Mouse (Mus musculus) MEL (cell line): Measurements from ENCODE around the gene Gm21885. TPM values are rescaled to one million over a fixed set of nuclear protein-coding genes. Genes with fewer than 3 reads are reported as not detected.

ENCODE experiments used
- DNase-seq: peaks from one replicate; pipeline ENCODE4 v3.0.0; 2011; ENCODE audit warnings: low read depth, low spot score
- H3K27ac ChIP-seq: 2 replicates; pipeline ENCODE4 v1.5.1; 2012; ENCODE audit warnings: low read depth, mild to moderate bottlenecking, control low read depth, low read length, moderate library complexity; ENCODE audit not compliant: control insufficient read depth
- H3K27me3 ChIP-seq, 2 experiments: fragments of 150-350 bp in 1 of 2; sonication (generic) in 1 of 2; 2 replicates each; pipeline ENCODE4 v1.6.1; 2012; ENCODE audit warnings: low read length in 2 of 2, mild to moderate bottlenecking in 2 of 2, improper control_type of control experiment in 1 of 2, moderate library complexity in 1 of 2; ENCODE audit not compliant: insufficient read depth in 2 of 2, control insufficient read depth in 1 of 2
- H3K36me3 ChIP-seq, 2 experiments: 2 replicates each; pipeline ENCODE4 v1.6.1; 2012 to 2014; ENCODE audit warnings: low read length in 2 of 2, improper control_type of control experiment in 1 of 2, inconsistent platforms in 1 of 2, mild to moderate bottlenecking in 1 of 2; ENCODE audit not compliant: insufficient read depth in 2 of 2, control insufficient read depth in 1 of 2
- H3K4me1 ChIP-seq, 2 experiments: fragments of 150-350 bp in 1 of 2; sonication (generic) in 1 of 2; 2 replicates each; pipeline ENCODE4 v1.6.1; 2012; ENCODE audit warnings: low read length in 2 of 2, improper control_type of control experiment in 1 of 2, mild to moderate bottlenecking in 1 of 2; ENCODE audit not compliant: insufficient read depth in 2 of 2, control insufficient read depth in 1 of 2
- H3K4me3 ChIP-seq, 2 experiments: fragments of 150-350 bp in 1 of 2; sonication (generic) in 1 of 2; 2 replicates each; pipeline ENCODE4 v1.5.1; 2012; ENCODE audit warnings: low read depth in 2 of 2, low read length in 2 of 2, mild to moderate bottlenecking in 2 of 2, moderate library complexity in 2 of 2, control low read depth in 1 of 2, improper control_type of control experiment in 1 of 2; ENCODE audit not compliant: control insufficient read depth in 1 of 2, insufficient read depth in 1 of 2
- H3K79me2 ChIP-seq: 2 replicates; pipeline ENCODE4 v1.6.1; 2012; ENCODE audit warnings: mild to moderate bottlenecking, low read length, moderate library complexity; ENCODE audit not compliant: control insufficient read depth, poor library complexity, insufficient read depth
- H3K9ac ChIP-seq: 2 replicates; pipeline ENCODE4 v1.6.1; 2012; ENCODE audit warnings: low read depth, mild to moderate bottlenecking, control low read depth, low read length, moderate library complexity; ENCODE audit not compliant: control insufficient read depth, poor library complexity, severe bottlenecking
- H3K9me3 ChIP-seq: fragments of 150-350 bp; sonication (generic); replicated peaks from 2 replicates; pipeline ENCODE4 v1.6.1; 2012; ENCODE audit warnings: mild to moderate bottlenecking, low read length, improper control_type of control experiment, moderate library complexity; ENCODE audit not compliant: insufficient read depth
- CHD2 ChIP-seq: IDR thresholded peaks from 2 replicates; pipeline ENCODE4 v1.6.1; 2011; ENCODE audit warnings: low read length, improper control_type of control experiment
- CTCF ChIP-seq, 3 experiments: IDR thresholded peaks in 2 of 3; conservative IDR thresholded peaks in 1 of 3; 2 replicates each; pipeline ENCODE4 v1.5.1; 2011 to 2012; ENCODE audit warnings: low read length in 3 of 3, low read depth in 2 of 3, mild to moderate bottlenecking in 2 of 3, improper control_type of control experiment in 1 of 3, inconsistent platforms in 1 of 3, mixed read lengths in 1 of 3, moderate library complexity in 1 of 3; ENCODE audit not compliant: control insufficient read depth in 1 of 3, insufficient read depth in 1 of 3, poor library complexity in 1 of 3, severe bottlenecking in 1 of 3
- EP300 ChIP-seq, 2 experiments: IDR thresholded peaks; 2 replicates each; pipeline ENCODE4 v1.6.1; 2011; ENCODE audit warnings: improper control_type of control experiment in 2 of 2, low read length in 2 of 2, low read depth in 1 of 2, mild to moderate bottlenecking in 1 of 2
- GABPA ChIP-seq: IDR thresholded peaks from 2 replicates; pipeline ENCODE4 v1.6.1; 2012; ENCODE audit warnings: low read depth, mild to moderate bottlenecking, inconsistent platforms, low read length, improper control_type of control experiment, moderate library complexity
- MAFK ChIP-seq: IDR thresholded peaks from 2 replicates; pipeline ENCODE4 v1.6.1; 2011; ENCODE audit warnings: low read depth, mild to moderate bottlenecking, low read length, improper control_type of control experiment, borderline replicate concordance
- MAX ChIP-seq: IDR thresholded peaks from 2 replicates; pipeline ENCODE4 v1.6.1; 2011; ENCODE audit warnings: low read length, improper control_type of control experiment
- MXI1 ChIP-seq: IDR thresholded peaks from 2 replicates; pipeline ENCODE4 v1.6.1; 2011; ENCODE audit warnings: mild to moderate bottlenecking, low read depth, low read length, improper control_type of control experiment
- MYC ChIP-seq: IDR thresholded peaks from 2 replicates; pipeline ENCODE4 v1.6.1; 2011; ENCODE audit warnings: low read depth, mild to moderate bottlenecking, low read length, improper control_type of control experiment, moderate library complexity
- POLR2AphosphoS2 ChIP-seq: IDR thresholded peaks from 2 replicates; pipeline ENCODE4 v1.6.1; 2011; ENCODE audit warnings: low read length, improper control_type of control experiment
- RAD21 ChIP-seq: IDR thresholded peaks from 2 replicates; pipeline ENCODE4 v1.6.1; 2011; ENCODE audit warnings: mild to moderate bottlenecking, low read depth, low read length, improper control_type of control experiment
- SMC3 ChIP-seq: IDR thresholded peaks from 2 replicates; pipeline ENCODE4 v1.6.1; 2011; ENCODE audit warnings: low read depth, low read length, improper control_type of control experiment
- TCF12 ChIP-seq: IDR thresholded peaks from 2 replicates; pipeline ENCODE4 v1.6.1; 2014; ENCODE audit warnings: low read depth, mild to moderate bottlenecking, inconsistent platforms, low read length, improper control_type of control experiment, moderate library complexity
- UBTF ChIP-seq: IDR thresholded peaks from 2 replicates; pipeline ENCODE4 v1.6.1; 2012; ENCODE audit warnings: low read depth, mild to moderate bottlenecking, inconsistent platforms, low read length, improper control_type of control experiment, moderate library complexity, borderline replicate concordance; ENCODE audit not compliant: insufficient read depth
- USF1 ChIP-seq: IDR thresholded peaks from 2 replicates; pipeline ENCODE4 v1.6.1; 2014; ENCODE audit warnings: low read depth, mild to moderate bottlenecking, inconsistent platforms, low read length, improper control_type of control experiment, moderate library complexity
- USF2 ChIP-seq, 2 experiments: IDR thresholded peaks; 2 replicates each; pipeline ENCODE4 v1.6.1; 2011 to 2012; ENCODE audit warnings: improper control_type of control experiment in 2 of 2, low read length in 2 of 2, borderline replicate concordance in 1 of 2, inconsistent platforms in 1 of 2, low read depth in 1 of 2, mild to moderate bottlenecking in 1 of 2; ENCODE audit not compliant: insufficient read depth in 1 of 2
- ZC3H11A ChIP-seq: IDR thresholded peaks from 2 replicates; pipeline ENCODE4 v1.6.1; 2012; ENCODE audit warnings: low read depth, mild to moderate bottlenecking, inconsistent platforms, low read length, improper control_type of control experiment
- ZKSCAN1 ChIP-seq: IDR thresholded peaks from 2 replicates; pipeline ENCODE4 v1.6.1; 2012; ENCODE audit warnings: low read depth, mild to moderate bottlenecking, inconsistent platforms, low read length, improper control_type of control experiment, moderate library complexity
- ZMIZ1 ChIP-seq: IDR thresholded peaks from 2 replicates; pipeline ENCODE4 v1.6.1; 2012; ENCODE audit warnings: low read depth, mild to moderate bottlenecking, inconsistent platforms, low read length, improper control_type of control experiment, moderate library complexity
- ZNF384 ChIP-seq: IDR thresholded peaks from 2 replicates; pipeline ENCODE4 v1.6.1; 2012; ENCODE audit warnings: low read depth, mild to moderate bottlenecking, inconsistent platforms, low read length, improper control_type of control experiment
- polyA plus RNA-seq, 2 experiments: library from polyadenylated mRNA; stranded (reverse) in 1 of 2; unstranded in 1 of 2; fragments of >175 nt in 1 of 2; fragments of >200 nt in 1 of 2; gene quantifications; 2 replicates each; pipeline versions ENCODE4 v1.2.1 to v1.2.4; 2012; ENCODE audit warnings: low replicate concordance in 2 of 2, low read depth in 1 of 2; ENCODE audit not compliant: insufficient read length in 2 of 2, insufficient read depth in 1 of 2, missing spikeins in 1 of 2
- total RNA-seq: library from RNA; depleted of rRNA; stranded (reverse); fragments of 300-350 nt; gene quantifications from 2 replicates; pipeline ENCODE4 v1.2.3, GENCODE M21; 2012

Gene Gm21885
- total and polyA plus RNA-seq, 3 experiments: 0.74 TPM; not detected in 2

- H3K4me3 ChIP-seq: no peak overlapping the region
- peaks cover 1 to 3% of the 10 kb centered on the region in 2 experiments; a peak in 3 of 4 replicates for H3K27me3 ChIP-seq
- TF ChIP-seq TCF12 (no peak), USF1 (peak; percentile 89), ZC3H11A (no peak), MYC (no peak), SMC3 (no peak), ZNF384 (no peak), MAX (0 out of 2 replicates have a peak, but pooled peaks have one; percentile 45), POLR2AphosphoS2 (no peak), CHD2 (no peak), RAD21 (no peak), CTCF (IDR thresholded peaks at IDR 0.05 in 2 of 3, conservative IDR thresholded peaks at IDR 0.05 in 1 of 3; ENCODE audit: control insufficient read depth in 1 of 3, insufficient read depth in 1 of 3, low read depth in 2 of 3, low read length in 3 of 3, poor library complexity in 1 of 3, severe bottlenecking in 1 of 3) (no peak), USF2 (IDR thresholded peaks at IDR 0.05; ENCODE audit: borderline replicate concordance in 1 of 2, insufficient read depth in 1 of 2, low read depth in 1 of 2, low read length in 2 of 2) (0 out of 4 replicates have a peak, but pooled peaks of 1 of the 2 experiments have one; percentile 52), GABPA (no peak), EP300 (IDR thresholded peaks at IDR 0.05; ENCODE audit: low read depth in 1 of 2, low read length in 2 of 2) (no peak), ZMIZ1 (no peak), MXI1 (no peak)
- no peak overlapping the region for H3K27ac ChIP-seq
- no peak for DNase-seq
- H3K9me3 ChIP-seq: no peaks in the 10 kb centered on the region
- no peak overlapping the region for H3K9ac ChIP-seq
- peaks cover 0 to 5% of the 10 kb centered on the region in 2 experiments; a peak in 2 of 4 replicates for H3K4me1 ChIP-seq
- H3K79me2 ChIP-seq: no peaks in the 10 kb centered on the region
- peaks cover 0 to 3% of the 10 kb centered on the region in 2 experiments; a peak in 1 of 4 replicates for H3K36me3 ChIP-seq
Observed at GRCm38 (mm10) chr11:94255733-94256132, 25.9 kb upstream of the Gm21885 start.

GRCm38 (mm10) chr11:94257987-94258386 lies 23.7 kb upstream of the Gm21885 start:
- Histone ChIP-seq H3K27me3 (no peaks in the 10 kb centered on the region; a peak in 1 of 4 replicates), H3K4me1 (peaks cover 0 to 15% of the 10 kb centered on the region in 2 experiments; a peak in 2 of 4 replicates), H3K36me3 (peaks cover 0 to 3% of the 10 kb centered on the region in 2 experiments; a peak in 1 of 4 replicates), H3K9me3 (no peaks in the 10 kb centered on the region), H3K4me3 (no peak overlapping the region)
- DNase-seq: no peak
- TF ChIP-seq MAFK (no peak), ZC3H11A (no peak), UBTF (no peak), ZKSCAN1 (no peak), MXI1 (no peak)
- TF ChIP-seq, all 39 proteins: peak for 0
- H3K79me2 ChIP-seq: no peaks in the 10 kb centered on the region
- no peak overlapping the region for H3K9ac ChIP-seq
- no peak overlapping the region for H3K27ac ChIP-seq
